Mouse (Mus musculus) midbrain, embryonic 16.5 days (tissue): ENCODE results near the gene Ifna2. TPM values are rescaled to one million over a fixed set of nuclear protein-coding genes. Genes with fewer than 3 reads are reported as not detected.
A peak's percentile ranks its signal among the peaks of the same experiment; 100 is the strongest.

Experiments
- ATAC-seq: fragments of 200-750 bp; cut with Nextera tagmentation; 2 replicates; pipeline ENCODE4 v1.8.0; 2017; ENCODE audit warnings: moderate TSS enrichment
- H3K27ac ChIP-seq: fragments of 300-500 bp; sonication (generic); 2 replicates; pipeline ENCODE4 v1.5.1; 2014; ENCODE audit warnings: mild to moderate bottlenecking, low read length, mixed read lengths
- H3K27me3 ChIP-seq: fragments of 300-500 bp; sonication (generic); 2 replicates; pipeline ENCODE4 v1.6.1; 2014; ENCODE audit warnings: low read depth, low read length, mixed read lengths; ENCODE audit not compliant: control insufficient read depth, insufficient read depth
- H3K36me3 ChIP-seq: fragments of 300-500 bp; sonication (generic); 2 replicates; pipeline ENCODE4 v1.6.1; 2014; ENCODE audit warnings: mild to moderate bottlenecking, low read length, moderate library complexity, mixed read lengths; ENCODE audit not compliant: control insufficient read depth, insufficient read depth
- H3K4me1 ChIP-seq: fragments of 300-500 bp; sonication (generic); 2 replicates; pipeline ENCODE4 v1.6.1; 2014; ENCODE audit warnings: mild to moderate bottlenecking, low read length, mixed read lengths; ENCODE audit not compliant: control insufficient read depth, insufficient read depth
- H3K4me2 ChIP-seq: fragments of 300-500 bp; sonication (generic); 2 replicates; pipeline ENCODE4 v1.6.1; 2014; ENCODE audit warnings: mild to moderate bottlenecking, low read length, mixed read lengths
- H3K4me3 ChIP-seq: fragments of 300-500 bp; sonication (generic); 2 replicates; pipeline ENCODE4 v1.5.1; 2014; ENCODE audit warnings: low read depth, mild to moderate bottlenecking, low read length, moderate library complexity, mixed read lengths
- H3K9ac ChIP-seq: fragments of 300-500 bp; sonication (generic); 2 replicates; pipeline ENCODE4 v1.6.1; 2014; ENCODE audit warnings: low read depth, low read length, mixed read lengths
- H3K9me3 ChIP-seq: fragments of 300-500 bp; sonication (generic); replicated peaks from 2 replicates; pipeline ENCODE4 v1.6.1; 2014; ENCODE audit warnings: mild to moderate bottlenecking, low read length, mixed read lengths; ENCODE audit not compliant: control insufficient read depth, poor library complexity, severe bottlenecking
- WGBS: fragments of 180-500 bp; shearing (Covaris S2); extraction: QIAGEN DNeasy Blood & Tissue Kit; methylation state at CpG from one replicate; pipeline ENCODE4 v1.1.7; 2014; 5-methylcytosine and 5-hydroxymethylcytosine counted together
- polyA plus RNA-seq: library from polyadenylated mRNA; unstranded; fragments of >200 nt; fragmentation: Nextera tagmentation; extraction: Ambion mirVana; gene quantifications from 2 replicates; pipeline ENCODE4 v1.2.1, GENCODE M21; 2015

The Ifna2 gene
- polyA plus RNA-seq, 1 experiment from 2014 or later: not detected

DNA sequence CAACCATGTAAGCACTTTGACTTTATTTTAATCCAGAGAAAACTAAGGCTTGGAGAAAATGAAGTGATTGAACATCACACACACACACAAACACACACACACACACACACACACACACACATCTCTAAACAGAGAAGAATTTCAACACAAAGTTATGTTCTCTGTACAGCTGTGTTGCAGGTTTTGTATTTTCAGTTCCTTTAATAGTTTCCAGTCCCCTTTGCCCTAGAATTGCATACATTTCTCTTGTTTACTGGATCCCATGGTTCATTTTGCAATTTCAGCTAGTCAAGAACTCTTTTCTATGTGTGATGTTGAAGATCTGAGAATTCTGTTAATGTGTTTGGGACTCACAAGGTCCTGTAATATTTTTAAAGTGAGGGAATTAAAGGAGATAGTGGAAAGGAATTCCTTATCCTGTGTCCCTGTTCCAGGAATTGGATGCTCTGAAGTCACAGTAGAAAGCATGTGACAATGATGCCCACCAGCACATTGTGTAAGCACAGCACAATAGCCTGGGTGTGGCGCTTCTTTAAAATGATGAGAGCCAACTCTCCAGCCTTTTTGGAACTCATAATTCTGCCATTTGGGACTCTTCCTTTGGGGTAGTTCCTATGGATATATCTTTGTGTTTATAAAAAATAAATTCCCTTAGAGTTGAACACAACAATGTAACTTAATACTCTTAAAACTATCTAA, 23.6 kb upstream of the Ifna2 start:
- no peak for ATAC-seq
- no peak overlapping the region for H3K4me2 ChIP-seq
- peaks cover 2% of the 10 kb centered on the region; the same call in 1 of the 2 replicates for H3K36me3 ChIP-seq
- 97% methylated on average over 1 of the region's 1 CpGs for WGBS
- H3K4me1 ChIP-seq: no peaks in the 10 kb centered on the region
- H3K9me3 ChIP-seq: no peaks in the 10 kb centered on the region
- H3K9ac ChIP-seq: no peak overlapping the region
- no peak overlapping the region for H3K4me3 ChIP-seq
- H3K27ac ChIP-seq: no peak overlapping the region
- H3K27me3 ChIP-seq: no peaks in the 10 kb centered on the region

- peaks cover 2% of the 10 kb centered on the region; the same call in 1 of the 2 replicates for H3K36me3 ChIP-seq
These were observed 22.2 kb upstream of the Ifna2 start for GRCm38 (mm10) chr4:88705924-88706323.

GRCm38 (mm10) chr4:88699301-88699700, 15.6 kb upstream of the Ifna2 start:
- no peaks in the 10 kb centered on the region for H3K4me1 ChIP-seq
- no peak for ATAC-seq
- H3K9me3 ChIP-seq: no peaks in the 10 kb centered on the region
- H3K9ac ChIP-seq: no peak overlapping the region
- no peaks in the 10 kb centered on the region for H3K36me3 ChIP-seq
- H3K4me3 ChIP-seq: no peak overlapping the region
- no peaks in the 10 kb centered on the region for H3K27me3 ChIP-seq
- H3K4me2 ChIP-seq: no peak overlapping the region
- 65% methylated on average over 1 of the region's 1 CpGs for WGBS
- H3K27ac ChIP-seq: no peak overlapping the region

More at GRCm38 (mm10) chr4:88705924-88706323, 22.2 kb upstream of the Ifna2 start:
- Histone ChIP-seq H3K27me3 (no peaks in the 10 kb centered on the region), H3K9ac (no peak overlapping the region), H3K4me3 (no peak overlapping the region), H3K4me1 (no peaks in the 10 kb centered on the region), H3K9me3 (no peaks in the 10 kb centered on the region), H3K4me2 (no peak overlapping the region), H3K27ac (no peak overlapping the region)
- WGBS: 46% methylated on average over 3 of the region's 3 CpGs
- no peak for ATAC-seq

- Histone ChIP-seq H3K27ac (no peak overlapping the region), H3K4me2 (no peak overlapping the region), H3K4me1 (no peaks in the 10 kb centered on the region), H3K27me3 (no peaks in the 10 kb centered on the region), H3K9ac (no peak overlapping the region), H3K4me3 (no peak overlapping the region), H3K9me3 (no peaks in the 10 kb centered on the region), H3K36me3 (no peaks in the 10 kb centered on the region)
- 85% methylated on average over 5 of the region's 5 CpGs for WGBS
- no peak for ATAC-seq
These were observed 15.1 kb upstream of the Ifna2 start for GRCm38 (mm10) chr4:88698781-88699180.

- 83% methylated on average over 4 of the region's 4 CpGs for WGBS
- no peak overlapping the region for H3K27ac ChIP-seq
- H3K27me3 ChIP-seq: no peaks in the 10 kb centered on the region
- H3K4me3 ChIP-seq: no peak overlapping the region
- H3K36me3 ChIP-seq: no peaks in the 10 kb centered on the region
- H3K9me3 ChIP-seq: no peaks in the 10 kb centered on the region
- no peaks in the 10 kb centered on the region for H3K4me1 ChIP-seq
- ATAC-seq: no peak
- H3K4me2 ChIP-seq: no peak overlapping the region
- no peak overlapping the region for H3K9ac ChIP-seq
These were observed 14.0 kb upstream of the Ifna2 start for GRCm38 (mm10) chr4:88697753-88698152.

DNA sequence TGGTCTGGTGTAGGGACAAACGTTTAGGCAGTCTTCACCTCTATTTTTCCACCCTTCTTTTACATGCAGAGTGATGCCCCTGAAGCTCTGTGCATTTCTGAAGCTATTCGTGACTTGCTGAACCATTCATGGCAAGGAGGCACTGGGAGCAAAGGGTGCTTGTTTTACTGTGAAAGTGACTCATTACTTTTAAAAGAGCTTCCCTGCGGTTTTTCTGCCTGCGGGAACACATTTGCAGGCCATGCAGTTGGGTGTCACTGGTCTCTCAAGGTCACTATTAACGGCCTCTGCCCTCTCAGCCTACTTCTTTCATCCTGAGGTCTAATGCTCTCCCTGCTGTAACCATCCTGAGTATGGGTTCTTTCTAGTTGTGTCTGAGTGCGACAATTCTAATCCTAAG, 13.4 kb upstream of the Ifna2 start:
- Histone ChIP-seq H3K4me1 (no peaks in the 10 kb centered on the region), H3K27ac (no peak overlapping the region), H3K4me3 (no peak overlapping the region), H3K27me3 (no peaks in the 10 kb centered on the region), H3K36me3 (no peaks in the 10 kb centered on the region), H3K9me3 (no peaks in the 10 kb centered on the region), H3K9ac (no peak overlapping the region), H3K4me2 (no peak overlapping the region)
- 57% methylated on average over 6 of the region's 6 CpGs for WGBS
- ATAC-seq: no peak

DNA sequence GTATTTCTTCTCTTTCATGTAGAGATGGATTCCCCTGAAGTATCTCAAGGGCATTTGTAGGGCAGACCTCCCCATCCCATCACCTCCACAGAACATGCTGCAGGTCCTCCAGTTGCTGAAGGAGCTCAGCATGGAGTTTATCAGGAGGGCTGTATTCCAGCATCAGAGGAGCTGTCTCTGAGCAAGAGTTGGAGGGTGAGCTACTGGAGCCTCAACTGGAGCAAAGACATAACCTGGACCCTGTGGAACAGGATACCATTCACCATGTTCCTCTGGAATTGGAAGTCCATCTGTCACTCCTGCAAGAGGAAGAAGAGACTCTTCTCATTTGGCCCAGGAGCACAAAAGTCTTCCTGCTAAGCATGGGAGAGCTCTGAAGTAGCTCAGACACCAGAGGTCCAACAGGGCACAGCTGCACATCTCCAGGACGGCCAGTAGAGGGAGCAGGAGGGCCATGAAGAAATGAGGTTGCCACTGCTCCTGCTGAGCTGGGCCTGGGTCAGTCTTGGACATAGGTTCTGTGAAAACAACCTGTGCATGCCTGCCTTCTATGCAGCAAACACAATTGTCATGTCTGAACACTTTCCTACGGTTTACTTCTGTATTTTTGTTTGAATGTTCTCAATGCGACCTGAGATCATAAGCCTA, 12.6 kb upstream of the Ifna2 start:
- Histone ChIP-seq H3K4me2 (no peak overlapping the region), H3K4me1 (no peaks in the 10 kb centered on the region), H3K9me3 (no peaks in the 10 kb centered on the region), H3K27ac (no peak overlapping the region), H3K9ac (no peak overlapping the region), H3K4me3 (no peak overlapping the region), H3K36me3 (no peaks in the 10 kb centered on the region), H3K27me3 (no peaks in the 10 kb centered on the region)
- WGBS: 23% methylated on average over 3 of the region's 3 CpGs
- ATAC-seq: peak; percentile 76

- Histone ChIP-seq H3K27ac (no peak overlapping the region), H3K4me2 (no peak overlapping the region), H3K9ac (no peak overlapping the region), H3K36me3 (no peaks in the 10 kb centered on the region), H3K9me3 (no peaks in the 10 kb centered on the region), H3K27me3 (no peaks in the 10 kb centered on the region), H3K4me1 (no peaks in the 10 kb centered on the region), H3K4me3 (no peak overlapping the region)
- ATAC-seq: no peak
- 88% methylated on average over 2 of the region's 2 CpGs for WGBS
These were observed 9.7 kb upstream of the Ifna2 start for GRCm38 (mm10) chr4:88693392-88693791.

DNA sequence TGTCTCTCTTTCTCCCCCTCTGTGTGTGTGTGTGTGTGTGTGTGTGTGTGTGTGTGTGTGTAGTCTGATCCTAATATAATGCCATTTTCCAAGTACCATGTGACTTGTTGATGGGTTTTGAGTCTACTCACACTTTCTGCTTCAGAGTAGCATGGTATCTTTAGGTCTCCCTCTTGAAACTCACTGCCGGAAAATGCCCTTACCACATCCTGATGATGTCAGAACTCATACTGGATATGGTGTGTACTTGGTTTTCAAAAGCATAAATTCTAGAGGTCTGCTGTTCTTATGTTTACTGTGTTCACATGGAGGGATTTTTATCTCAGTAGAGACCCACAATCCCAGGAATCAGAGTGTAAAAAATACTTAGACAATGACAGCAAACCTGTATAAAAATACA, 8.8 kb upstream of the Ifna2 start:
- H3K9me3 ChIP-seq: no peaks in the 10 kb centered on the region
- H3K4me3 ChIP-seq: no peak overlapping the region
- ATAC-seq: no peak
- H3K27ac ChIP-seq: no peak overlapping the region
- 91% methylated on average over 1 of the region's 1 CpGs for WGBS
- no peak overlapping the region for H3K4me2 ChIP-seq
- H3K27me3 ChIP-seq: no peaks in the 10 kb centered on the region
- H3K36me3 ChIP-seq: no peaks in the 10 kb centered on the region
- H3K9ac ChIP-seq: no peak overlapping the region
- H3K4me1 ChIP-seq: no peaks in the 10 kb centered on the region
